Mouse (Mus musculus) stomach, postnatal 0 days (tissue): Measurements from ENCODE around the gene Pcsk2.

Experiments used
- CTCF ChIP-seq: IDR thresholded peaks from 2 replicates; pipeline ENCODE4 v1.5.1; 2016; ENCODE audit warnings: antibody characterized with exemption, low read depth, mild to moderate bottlenecking, moderate library complexity
- EP300 ChIP-seq: optimal IDR thresholded peaks from 2 replicates; pipeline ENCODE3; 2016; ENCODE audit warnings: antibody characterized with exemption

- TF ChIP-seq CTCF (no peak), EP300 (no peak)
Measured at GRCm38 (mm10) chr2:143590398-143590797, 44.4 kb downstream of the Pcsk2 start.
